Comparison of ENCODE assay signal across 11 mouse cellular contexts in genomic region chr2:178888704-178889103, GRCm38 (mm10).
DNase-seq lines count a peak whose midpoint lies in the region; ATAC-seq lines count a peak whose summit lies in the region.
"Had no signal": no experiment of that assay in that cellular context is flagged by ENCODE, and none has a peak within 500 bp of the region (broad histone marks: within the 10 kb centered on the region; RNA-seq: fewer than 3 reads in every experiment).

No protein-coding gene starts in this region.

- 48% methylated on average over 6 of the region's 6 CpGs for WGBS in heart, embryonic 16.5 days
- WGBS in heart, embryonic 12.5 days = 70% methylated on average over 6 of the region's 6 CpGs
- 61% methylated on average over 6 of the region's 6 CpGs for WGBS in neural tube, embryonic 13.5 days

- ATAC-seq in heart, embryonic 16.5 days (replicated peaks; ENCODE audit: extremely low read depth, insufficient read depth, low FRiP score) = peak; percentile 45; the same call in 1 of the 2 replicates
- ATAC-seq in heart, embryonic 12.5 days (ENCODE audit: insufficient number of reproducible peaks, low FRiP score) = no peak
- ATAC-seq in neural tube, embryonic 13.5 days (ENCODE audit: low read depth) = peak; percentile 65
- no peak for ATAC-seq in CD4-positive, CD25-positive, alpha-beta regulatory T cell, adult 4 months

- H3K27me3 ChIP-seq in heart, embryonic 16.5 days (ENCODE audit: control insufficient read depth, insufficient read depth, low read length) = no peaks in the 10 kb centered on the region
- H3K27me3 ChIP-seq in heart, embryonic 12.5 days (replicated peaks) = no peaks in the 10 kb centered on the region
- H3K27me3 ChIP-seq in neural tube, embryonic 13.5 days = no peaks in the 10 kb centered on the region
- H3K27me3 ChIP-seq: liver, embryonic 13.5 days had no signal

- DNase-seq in neural tube, embryonic 10.5 days (ENCODE audit: extremely low spot score, low spot score) = no peak
- DNase-seq in heart, postnatal 4 days = peak; percentile 53
- DNase-seq in retina, embryonic 14.5 days (ENCODE audit: low spot score) = peak; percentile 52
- no peak for DNase-seq in layer of hippocampus, adult 9-11 months
- DNase-seq: liver, embryonic 13.5 days; thymus, postnatal 14 days had no signal

- no peaks in the 10 kb centered on the region for H3K36me3 ChIP-seq in heart, embryonic 16.5 days (ENCODE audit: control insufficient read depth, insufficient read depth)
- H3K36me3 ChIP-seq in heart, embryonic 12.5 days = no peaks in the 10 kb centered on the region
- H3K36me3 ChIP-seq in neural tube, embryonic 13.5 days = no peaks in the 10 kb centered on the region
- H3K36me3 ChIP-seq: liver, embryonic 13.5 days had no signal

- H3K27ac ChIP-seq in heart, embryonic 16.5 days (ENCODE audit: low read length) = no peak overlapping the region
- H3K27ac ChIP-seq in heart, embryonic 12.5 days (ENCODE audit: poor library complexity, severe bottlenecking) = no peak overlapping the region
- H3K27ac ChIP-seq in neural tube, embryonic 13.5 days (replicated peaks) = peak overlapping the region; percentile 39; the same call in 1 of the 2 replicates
- H3K27ac ChIP-seq: heart, adult 2 months; liver, embryonic 13.5 days had no signal

- no peak overlapping the region for H3K4me2 ChIP-seq in heart, embryonic 16.5 days (ENCODE audit: low read depth, low read length)
- H3K4me2 ChIP-seq in heart, embryonic 12.5 days = no peak overlapping the region
- H3K4me2 ChIP-seq in neural tube, embryonic 13.5 days = no peak overlapping the region
- H3K4me2 ChIP-seq: liver, embryonic 13.5 days had no signal

- no peaks in the 10 kb centered on the region for H3K9me3 ChIP-seq in heart, embryonic 16.5 days (replicated peaks; ENCODE audit: control insufficient read depth, low read length)
- H3K9me3 ChIP-seq in heart, embryonic 12.5 days (replicated peaks) = no peaks in the 10 kb centered on the region
- no peaks in the 10 kb centered on the region for H3K9me3 ChIP-seq in neural tube, embryonic 13.5 days
- H3K9me3 ChIP-seq: liver, embryonic 13.5 days had no signal

- H3K4me1 ChIP-seq in heart, embryonic 16.5 days (ENCODE audit: control insufficient read depth, insufficient read depth, low read length) = peaks cover 4% of the 10 kb centered on the region; the same call in 1 of the 2 replicates
- no peaks in the 10 kb centered on the region; the same call in 1 of the 2 replicates for H3K4me1 ChIP-seq in heart, embryonic 12.5 days (replicated peaks)
- H3K4me1 ChIP-seq in neural tube, embryonic 13.5 days (replicated peaks) = peaks cover 9% of the 10 kb centered on the region; the same call in 1 of the 2 replicates
- H3K4me1 ChIP-seq: liver, embryonic 13.5 days had no signal

- H3K4me3 ChIP-seq in heart, embryonic 16.5 days (ENCODE audit: low read length) = no peak overlapping the region
- H3K4me3 ChIP-seq in heart, embryonic 12.5 days = no peak overlapping the region
- H3K4me3 ChIP-seq in neural tube, embryonic 13.5 days = no peak overlapping the region
- H3K4me3 ChIP-seq: heart, adult 2 months; liver, embryonic 13.5 days had no signal

- H3K9ac ChIP-seq in heart, embryonic 16.5 days (ENCODE audit: low read length) = no peak overlapping the region
- no peak overlapping the region for H3K9ac ChIP-seq in heart, embryonic 12.5 days
- no peak overlapping the region for H3K9ac ChIP-seq in neural tube, embryonic 13.5 days
- H3K9ac ChIP-seq: liver, embryonic 13.5 days had no signal

Comparison
In these comparisons a context has a peak if more than half of its experiments do, and no peak if none do; other contexts are left out.
1. ATAC-seq: peak in heart, embryonic 16.5 days (single experiment) and neural tube, embryonic 13.5 days (single experiment); none in heart, embryonic 12.5 days (single experiment) and CD4-positive, CD25-positive, alpha-beta regulatory T cell, adult 4 months (single experiment).
2. DNase-seq: peak in heart, postnatal 4 days (single experiment) and retina, embryonic 14.5 days (single experiment); none in neural tube, embryonic 10.5 days (single experiment) and layer of hippocampus, adult 9-11 months (single experiment).